Mouse (Mus musculus): Measurements from ENCODE around the gene Tns2. TPM values are rescaled to one million over a fixed set of nuclear protein-coding genes. Genes with fewer than 3 reads are reported as not detected.
A peak's percentile ranks its signal among the peaks of the same experiment; 100 is the strongest.

Gene Tns2
- total RNA-seq, 1 experiment from 2014 or later, result 75.2 TPM

- peak; percentile 71 for DNase-seq
Observed at GRCm38 (mm10) chr15:102108651-102109525, 8.7 kb downstream of the Tns2 start.

GRCm38 (mm10) chr15:102110271-102110670 is 10.1 kb downstream of the Tns2 start:
- DNase-seq, result no peak

- DNase-seq, result no peak
Observed at GRCm38 (mm10) chr15:102110701-102111494, 10.7 kb downstream of the Tns2 start.

- DNase-seq, result no peak
Observed at GRCm38 (mm10) chr15:102111495-102111829, 11.2 kb downstream of the Tns2 start.

DNA sequence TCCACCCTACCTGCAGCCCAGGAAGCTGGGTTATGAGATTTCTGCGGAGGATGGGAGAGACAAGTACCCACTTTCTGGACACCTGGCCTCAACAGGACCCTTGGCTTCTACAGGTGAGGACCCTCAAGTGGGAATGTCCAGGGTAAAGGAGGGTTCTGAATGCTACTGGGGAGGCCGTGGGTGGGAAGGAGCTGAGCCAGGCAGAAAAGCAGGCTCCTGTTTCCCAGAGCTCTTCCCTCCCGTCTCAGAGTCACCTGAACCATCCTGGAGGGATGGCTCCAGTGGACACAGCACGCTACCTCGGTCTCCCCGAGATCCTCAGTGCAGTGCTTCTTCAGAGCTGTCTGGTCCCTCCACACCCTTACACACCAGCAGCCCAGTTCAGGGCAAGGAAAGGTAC is 12.0 kb downstream of the Tns2 start:
- no peak for DNase-seq

DNA sequence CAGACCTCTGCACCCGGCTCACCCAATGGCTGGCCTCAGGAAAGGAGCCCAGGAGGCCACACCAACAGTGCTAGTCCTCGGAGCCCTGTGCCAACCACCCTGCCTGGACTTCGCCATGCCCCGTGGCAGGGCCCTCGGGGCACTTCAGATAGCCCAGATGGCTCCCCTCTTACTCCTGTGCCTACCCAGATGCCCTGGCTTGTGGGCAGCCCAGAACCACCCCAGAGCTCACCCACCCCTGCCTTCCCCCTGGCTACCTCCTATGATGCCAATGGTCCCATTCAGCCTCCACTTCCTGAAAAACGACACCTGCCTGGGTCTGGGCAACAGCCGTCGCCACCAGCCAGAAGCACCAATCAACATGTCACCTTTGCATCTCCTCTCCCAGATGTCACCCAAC is 12.6 kb downstream of the Tns2 start:
- no peak for DNase-seq

- DNase-seq, result no peak
Observed at GRCm38 (mm10) chr15:102113674-102114073, 13.5 kb downstream of the Tns2 start.

DNA sequence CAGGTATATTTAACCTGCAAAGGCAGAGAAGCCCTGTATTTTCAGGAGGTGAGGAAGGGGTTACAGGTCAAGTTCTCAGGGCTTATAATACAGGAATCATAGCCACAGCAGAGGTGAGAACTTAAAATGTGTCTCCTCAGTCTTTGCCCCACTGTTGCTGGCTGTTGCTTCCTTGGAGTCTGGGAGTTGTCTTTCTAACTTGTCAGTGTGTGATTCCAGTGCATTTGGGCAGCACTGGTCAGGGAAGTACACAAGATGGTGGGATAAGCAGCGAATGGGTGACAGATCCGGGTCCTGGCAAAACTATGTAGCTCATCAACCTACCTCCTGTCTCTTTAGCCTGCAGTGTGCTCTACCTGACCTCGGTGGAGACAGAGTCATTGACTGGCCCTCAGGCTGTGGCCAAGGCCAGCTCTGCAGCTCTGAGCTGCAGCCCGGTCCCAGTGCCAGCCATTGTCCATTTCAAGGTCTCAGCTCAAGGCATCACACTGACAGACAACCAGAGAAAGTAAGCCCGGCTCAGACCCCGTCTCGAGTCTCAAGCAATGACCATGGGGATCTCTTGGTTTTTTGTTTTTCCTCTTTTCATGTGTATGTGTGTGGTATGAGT is 14.5 kb downstream of the Tns2 start:
- peak; percentile 62 for DNase-seq

DNA sequence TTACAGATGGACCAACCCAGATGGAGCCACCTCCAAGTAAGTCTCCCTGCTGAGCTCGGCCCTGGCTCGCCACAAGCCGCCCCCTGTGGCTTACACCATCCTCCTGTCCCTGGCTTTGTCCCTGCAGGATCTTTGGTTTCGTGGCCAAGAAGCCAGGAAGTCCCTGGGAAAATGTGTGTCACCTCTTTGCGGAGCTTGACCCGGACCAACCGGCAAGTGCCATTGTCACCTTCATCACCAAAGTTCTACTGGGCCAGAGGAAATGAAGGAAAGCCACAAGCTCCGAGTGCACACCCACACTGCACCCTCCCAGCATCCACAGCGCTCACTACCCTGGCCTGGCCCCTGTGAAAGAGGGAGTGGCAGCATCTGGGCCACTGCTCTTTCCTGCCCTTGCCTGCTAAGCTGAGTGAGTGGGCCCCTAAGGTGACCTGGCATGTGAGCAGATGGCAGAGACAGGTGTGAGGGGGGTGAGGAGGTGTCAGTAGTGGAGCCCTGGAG is 15.6 kb downstream of the Tns2 start:
- DNase-seq, result no peak

DNA sequence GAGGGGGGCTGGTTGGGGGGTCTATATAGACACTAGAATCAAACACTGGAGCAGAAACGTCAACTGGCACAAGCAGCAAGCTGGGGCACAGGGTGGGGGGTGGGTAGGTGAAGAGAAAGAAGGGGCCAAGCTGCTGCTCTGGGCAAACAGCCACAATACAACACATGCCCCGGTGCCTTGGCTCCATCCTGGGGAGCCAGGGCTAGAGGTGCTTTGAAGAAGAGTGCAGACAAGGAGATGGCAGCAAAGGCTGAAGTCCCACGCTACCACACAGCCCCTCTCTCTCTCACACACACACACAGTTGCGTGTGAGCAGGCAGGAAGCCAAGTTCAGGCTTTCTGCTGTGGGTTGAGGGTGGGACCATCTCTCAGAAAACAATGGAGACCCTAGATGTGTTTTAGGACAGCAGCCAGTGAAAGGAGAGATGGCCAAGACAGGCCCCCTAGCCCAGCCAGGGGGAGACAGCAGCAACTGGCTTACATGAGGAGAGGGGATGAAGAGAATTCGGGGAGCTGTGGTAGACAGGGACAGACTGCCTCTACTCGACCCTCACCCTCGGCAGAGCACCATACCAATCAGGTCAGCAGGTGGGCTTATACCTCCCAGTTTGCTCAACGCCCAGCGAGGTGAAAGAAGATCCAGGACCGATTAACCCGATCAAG is 16.7 kb downstream of the Tns2 start:
- DNase-seq, result no peak

- no peak for DNase-seq
Observed at GRCm38 (mm10) chr15:102117461-102118443, 17.5 kb downstream of the Tns2 start.

DNA sequence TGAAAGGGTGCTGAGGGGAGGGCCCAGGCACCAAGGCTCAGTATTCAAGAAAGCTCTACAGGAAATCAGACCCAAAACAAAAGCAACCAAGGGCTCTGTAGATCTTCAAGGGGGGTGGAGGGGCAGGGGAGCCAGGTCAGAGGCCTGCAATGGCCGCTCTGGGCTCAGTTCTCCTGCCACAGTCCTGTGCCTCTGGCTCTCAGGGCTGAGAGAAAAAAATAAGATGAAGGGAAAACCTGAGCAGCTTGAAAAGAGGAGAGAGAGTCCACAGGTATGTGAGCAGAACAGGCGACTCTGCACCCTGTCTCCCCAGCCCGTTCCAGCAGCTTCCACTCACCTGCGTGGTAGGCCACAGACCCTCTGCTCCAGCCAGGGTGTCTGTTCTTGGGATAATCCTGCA is 18.4 kb downstream of the Tns2 start:
- no peak for DNase-seq

- DNase-seq, result no peak
Observed at GRCm38 (mm10) chr15:102119121-102119830, 19.1 kb downstream of the Tns2 start.

DNA sequence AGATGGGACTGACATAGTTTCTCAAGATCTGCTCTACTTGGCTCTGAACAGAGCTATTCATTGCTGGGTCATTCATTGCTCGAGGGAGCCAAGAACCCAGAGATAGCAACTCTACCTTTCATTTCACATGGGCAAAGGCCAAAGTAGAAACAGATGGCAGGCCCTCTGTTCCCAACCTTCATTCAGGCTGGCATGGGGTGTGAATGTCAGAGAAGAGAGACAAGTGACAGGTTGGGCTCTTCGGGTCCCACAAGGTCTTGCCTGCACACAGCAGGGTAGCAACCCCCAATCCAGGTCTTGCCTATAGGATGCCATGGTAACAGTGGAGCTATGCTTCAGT is 19.6 kb downstream of the Tns2 start:
- DNase-seq, result no peak

- DNase-seq, result no peak
Observed at GRCm38 (mm10) chr15:102120530-102120929, 20.3 kb downstream of the Tns2 start.

DNA sequence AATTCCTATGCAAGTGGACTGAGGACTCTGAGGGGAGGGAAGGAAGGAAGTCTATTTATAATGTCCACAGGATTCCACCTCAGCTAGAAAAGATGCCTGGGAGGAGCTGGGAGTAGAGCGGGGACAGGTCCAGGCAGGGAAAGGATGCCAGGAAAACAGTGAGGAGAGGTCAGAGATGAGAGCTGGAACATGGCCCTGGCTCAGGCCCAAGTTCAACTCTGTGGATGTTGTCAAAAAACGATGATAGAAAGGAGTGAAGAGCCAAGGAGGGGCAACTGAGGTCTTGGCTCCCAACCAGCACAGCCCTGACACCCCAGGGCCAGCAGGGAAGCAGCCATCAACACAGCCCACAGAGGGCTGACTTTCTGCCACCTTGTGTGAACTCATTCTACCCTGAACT is 26.1 kb downstream of the Tns2 start:
- DNase-seq, result peak; percentile 61

DNA sequence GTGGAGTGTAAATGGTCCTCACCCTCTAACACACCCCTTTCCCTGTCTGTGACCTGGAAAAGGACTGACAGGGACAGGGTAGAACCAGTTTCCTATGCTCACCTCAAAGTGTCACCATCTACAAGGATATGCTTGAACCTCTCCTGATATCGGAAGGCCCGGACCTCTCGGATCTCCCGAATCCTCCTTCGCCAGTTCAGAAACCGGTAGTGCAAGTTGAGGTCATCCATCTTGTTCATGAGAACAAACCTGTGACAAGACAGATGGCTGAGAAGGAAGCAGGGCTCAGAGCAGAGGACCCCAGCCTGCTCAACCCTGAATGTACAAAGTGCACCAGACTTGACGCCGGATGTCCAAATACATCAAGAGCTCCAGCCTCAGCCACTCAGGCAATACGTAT is 33.1 kb downstream of the Tns2 start:
- DNase-seq, result no peak

- no peak for DNase-seq
Observed at GRCm38 (mm10) chr15:102134709-102135108, 34.5 kb downstream of the Tns2 start.

DNA sequence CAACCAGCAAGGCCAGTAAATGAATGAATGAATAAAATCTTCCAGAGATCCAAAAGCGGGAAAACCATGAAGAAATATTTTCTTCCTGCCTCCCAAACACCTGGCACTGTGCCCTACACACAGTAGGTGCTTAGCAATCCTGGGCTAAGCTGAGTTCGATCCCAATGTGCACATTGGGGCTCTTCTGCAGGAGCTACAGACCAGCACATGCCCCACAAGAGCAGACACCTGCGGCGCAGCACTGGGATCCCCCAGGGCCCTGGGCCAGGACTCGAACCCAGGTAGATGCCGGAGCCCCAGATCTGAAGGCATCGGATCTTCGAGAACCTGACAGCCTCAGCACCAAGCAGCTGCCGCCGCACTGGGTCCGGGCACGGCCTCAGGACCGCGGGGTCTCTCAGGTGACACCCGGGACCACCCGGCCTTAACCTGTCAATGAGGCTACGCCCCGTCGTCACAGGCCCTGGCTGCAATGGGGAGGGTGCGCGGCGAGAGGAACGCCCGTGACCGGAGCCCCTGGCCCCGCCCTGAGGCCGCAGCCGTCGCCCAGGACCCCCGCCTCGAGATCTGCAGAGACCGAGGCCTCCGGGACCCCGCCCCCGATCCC is 35.4 kb downstream of the Tns2 start:
- DNase-seq, result no peak

GRCm38 (mm10) chr15:102136129-102136758 is 36.0 kb downstream of the Tns2 start, which contains the start of gene Spryd3:
Spryd3 (minus strand) TSS chr15:102136234.
- peak; percentile 97 for DNase-seq
